Mouse (Mus musculus) B cell, adult 67 days (primary cell): ENCODE measurements around the gene Aldh3b2. TPM values are rescaled to one million over a fixed set of nuclear protein-coding genes. Genes with fewer than 3 reads are reported as not detected.

Source experiments
- total RNA-seq, 2 experiments: library from RNA; stranded (reverse); gene quantifications; 4 replicates each; pipeline ENCODE4 v1.2.4; 2023

The Aldh3b2 gene
- under 1 TPM in 1 of 2 experiments, not detected in 1; 0.84 TPM for total RNA-seq

GRCm38 (mm10) chr19:3972229-3972628 lies at the start of gene Aldh3b2:
Gene Aldh3b2 (plus strand): TSS chr19:3972328.

GRCm38 (mm10) chr19:3929211-3929941 lies 42.8 kb upstream of the Aldh3b2 start, which contains the start of gene Aldh3b1:
Gene Aldh3b1 (minus strand): TSS chr19:3929808.

GRCm38 (mm10) chr19:3935032-3935895 lies 36.9 kb upstream of the Aldh3b2 start, which contains the start of gene Unc93b1:
Gene Unc93b1 (plus strand): TSS chr19:3935186.

GRCm38 (mm10) chr19:3958470-3958869 lies 13.7 kb upstream of the Aldh3b2 start, which contains the start of gene Aldh3b3:
Gene Aldh3b3 (plus strand): TSS chr19:3958645.

GRCm38 (mm10) chr19:3986334-3986733 lies 14.2 kb downstream of the Aldh3b2 start, which contains the start of gene Acy3:
Gene Acy3 (plus strand): TSS chr19:3986570.

GRCm38 (mm10) chr19:3992416-3992815 lies 20.3 kb downstream of the Aldh3b2 start, which contains the start of gene Tbx10:
Gene Tbx10 (plus strand): TSS chr19:3992752.

GRCm38 (mm10) chr19:4000119-4000900 lies 28.2 kb downstream of the Aldh3b2 start, which contains the start of the genes Nudt8 and Gm49405:
Gene Nudt8 (plus strand): TSS chr19:4000580.
Gene Gm49405 (plus strand): TSS chr19:4000626.

GRCm38 (mm10) chr19:4003112-4003511 lies 31.0 kb downstream of the Aldh3b2 start, which contains the start of gene Doc2g:
Gene Doc2g (plus strand): TSS chr19:4003313.

GRCm38 (mm10) chr19:4012432-4013022 lies 40.4 kb downstream of the Aldh3b2 start, which contains the start of gene Ndufv1:
Gene Ndufv1 (minus strand): TSS chr19:4012806.

Other genes starting within 250 kb of the Aldh3b2 start
- gene Kmt5b, start 204.9 kb upstream of the Aldh3b2 start, total RNA-seq: 100 to 1,000 TPM; 125 to 140 TPM
- 10 to 100 TPM; 66.9 to 67.9 TPM for gene Chka, start 120.6 kb upstream of the Aldh3b2 start, total RNA-seq
- gene Tcirg1, start 65.2 kb upstream of the Aldh3b2 start, total RNA-seq: 100 to 1,000 TPM; 149 to 153 TPM
- gene Ndufs8, start 59.6 kb upstream of the Aldh3b2 start, total RNA-seq: 10 to 100 TPM; 91.9 to 93.5 TPM
- 1 to 10 TPM; 7.3 to 8.9 TPM for gene Aldh3b1, start 42.5 kb upstream of the Aldh3b2 start, total RNA-seq
- 100 to 1,000 TPM; 597 to 689 TPM for gene Unc93b1, start 37.1 kb upstream of the Aldh3b2 start, total RNA-seq
- gene Aldh3b3, start 13.7 kb upstream of the Aldh3b2 start, total RNA-seq: under 1 TPM in 1 of 2 experiments, not detected in 1; 0.20 TPM
- gene Acy3, start 14.2 kb downstream of the Aldh3b2 start, total RNA-seq: not detected
- gene Tbx10, start 20.4 kb downstream of the Aldh3b2 start, total RNA-seq: not detected
- 10 to 100 TPM; 24.9 to 29.1 TPM for gene Nudt8, start 28.3 kb downstream of the Aldh3b2 start, total RNA-seq
- 1 to 10 TPM; 5.3 to 6.7 TPM for gene Gm49405, start 28.3 kb downstream of the Aldh3b2 start, total RNA-seq
- 10 to 100 TPM; 11.0 to 13.3 TPM for gene Doc2g, start 31.0 kb downstream of the Aldh3b2 start, total RNA-seq
- 10 to 100 TPM; 80.9 to 93.3 TPM for gene Ndufv1, start 40.5 kb downstream of the Aldh3b2 start, total RNA-seq
- gene Gstp1, start 65.7 kb downstream of the Aldh3b2 start, total RNA-seq: 100 to 1,000 TPM; 131 to 150 TPM
- 10 to 100 TPM; 11.4 to 26.4 TPM for gene Gstp2, start 73.7 kb downstream of the Aldh3b2 start, total RNA-seq
- gene Gstp3, start 87.2 kb downstream of the Aldh3b2 start, total RNA-seq: not detected
- not detected for gene Cabp2, start 109.2 kb downstream of the Aldh3b2 start, total RNA-seq
- 100 to 1,000 TPM; 114 to 121 TPM for gene Cdk2ap2, start 124.9 kb downstream of the Aldh3b2 start, total RNA-seq
- 100 to 1,000 TPM; 227 to 233 TPM for gene Pitpnm1, start 127.7 kb downstream of the Aldh3b2 start, total RNA-seq
- 100 to 1,000 TPM; 101 to 110 TPM for gene Aip, start 153.5 kb downstream of the Aldh3b2 start, total RNA-seq
- gene Gpr152, start 167.5 kb downstream of the Aldh3b2 start, total RNA-seq: 1 to 10 TPM in 1 of 2 experiments, under 1 TPM in 1; 0.93 to 1.0 TPM
- gene Cabp4, start 171.7 kb downstream of the Aldh3b2 start, total RNA-seq: 1 to 10 TPM; 1.6 to 2.2 TPM
- gene Coro1b, start 176.3 kb downstream of the Aldh3b2 start, total RNA-seq: 100 to 1,000 TPM; 148 to 156 TPM
- 100 to 1,000 TPM; 391 to 415 TPM for gene Ptprcap, start 181.3 kb downstream of the Aldh3b2 start, total RNA-seq
- gene Rps6kb2, start 191.0 kb downstream of the Aldh3b2 start, total RNA-seq: 10 to 100 TPM; 47.4 to 56.4 TPM
- 100 to 1,000 TPM in 1 of 2 experiments, 10 to 100 TPM in 1; 89.2 to 117 TPM for gene Carns1, start 203.2 kb downstream of the Aldh3b2 start, total RNA-seq
- gene Tbc1d10c, start 219.0 kb downstream of the Aldh3b2 start, total RNA-seq: 100 to 1,000 TPM; 315 to 328 TPM
- 100 to 1,000 TPM; 431 to 450 TPM for gene Ppp1ca, start 219.7 kb downstream of the Aldh3b2 start, total RNA-seq
- 10 to 100 TPM; 65.9 to 73.4 TPM for gene Rad9a, start 229.3 kb downstream of the Aldh3b2 start, total RNA-seq
- 100 to 1,000 TPM; 161 to 176 TPM for gene Clcf1, start 241.9 kb downstream of the Aldh3b2 start, total RNA-seq
- gene AC109138.7, start 242.0 kb downstream of the Aldh3b2 start, total RNA-seq: not detected